Mouse (Mus musculus): ENCODE data around the gene Ifit3.

DNA sequence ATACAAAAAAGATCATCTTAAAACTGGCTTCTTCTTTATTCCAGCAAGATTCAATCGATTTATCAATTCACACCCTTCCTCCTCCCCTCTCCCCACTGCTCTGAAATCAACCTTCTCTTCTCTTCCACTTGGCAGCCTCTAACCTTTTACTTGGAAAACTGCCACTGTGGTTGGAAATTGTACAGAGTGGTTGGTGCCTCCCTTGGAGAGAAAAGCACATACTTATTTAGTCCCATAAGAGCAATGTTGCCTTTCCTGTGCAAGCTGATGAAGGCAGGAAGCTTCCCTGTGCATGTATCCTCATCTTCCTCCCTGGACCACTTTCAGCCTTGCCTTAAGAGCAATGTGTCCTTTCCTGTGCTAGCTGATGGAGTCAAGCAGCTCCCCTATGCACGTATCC, 15.0 kb downstream of the Ifit3 start:
- no peak for TF ChIP-seq POLR2A (IDR thresholded peaks at IDR 0.05; ENCODE audit: borderline replicate concordance, insufficient read depth, low read length)
- no peak for TF ChIP-seq CTCF (IDR thresholded peaks at IDR 0.05; ENCODE audit: borderline replicate concordance, insufficient read depth, low read depth, low read length)
